Mouse (Mus musculus) heart, embryonic 12.5 days (tissue): ENCODE measurements around the gene Lmod1. TPM values are rescaled to one million over a fixed set of nuclear protein-coding genes. Genes with fewer than 3 reads are reported as not detected.
A peak's percentile ranks its signal among the peaks of the same experiment; 100 is the strongest.
"Not testable (repeated sequence)": the region's sequence is repeated elsewhere in the genome, so short reads cannot be mapped to it uniquely, and the experiment has no call there.

Source experiments
- ATAC-seq: fragments of 200-750 bp; cut with Nextera tagmentation; 2 replicates; pipeline ENCODE4 v1.8.0; 2017; ENCODE audit warnings: moderate TSS enrichment, moderate library complexity; ENCODE audit not compliant: insufficient number of reproducible peaks, low FRiP score
- H3K27ac ChIP-seq: fragments of 300-500 bp; sonication (generic); 2 replicates; pipeline ENCODE4 v1.5.1; 2016; ENCODE audit warnings: mild to moderate bottlenecking, moderate library complexity; ENCODE audit not compliant: poor library complexity, severe bottlenecking
- H3K27me3 ChIP-seq: fragments of 300-500 bp; sonication (generic); replicated peaks from 2 replicates; pipeline ENCODE4 v1.6.1; 2016; ENCODE audit warnings: mild to moderate bottlenecking, moderate library complexity
- H3K36me3 ChIP-seq: fragments of 300-500 bp; sonication (generic); 2 replicates; pipeline ENCODE4 v1.6.1; 2016; ENCODE audit warnings: mild to moderate bottlenecking, moderate library complexity
- H3K4me1 ChIP-seq: fragments of 300-500 bp; sonication (generic); replicated peaks from 2 replicates; pipeline ENCODE4 v1.6.1; 2016; ENCODE audit warnings: mild to moderate bottlenecking
- H3K4me2 ChIP-seq: fragments of 300-500 bp; sonication (generic); 2 replicates; pipeline ENCODE4 v1.6.1; 2016; ENCODE audit warnings: mild to moderate bottlenecking, moderate library complexity
- H3K4me3 ChIP-seq: fragments of 300-500 bp; sonication (generic); 2 replicates; pipeline ENCODE4 v1.5.1; 2016; ENCODE audit warnings: mild to moderate bottlenecking
- H3K9ac ChIP-seq: fragments of 300-500 bp; sonication (generic); 2 replicates; pipeline ENCODE4 v1.6.1; 2016; ENCODE audit warnings: mild to moderate bottlenecking, moderate library complexity
- H3K9me3 ChIP-seq: fragments of 300-500 bp; sonication (generic); replicated peaks from 2 replicates; pipeline ENCODE4 v1.6.1; 2016; ENCODE audit warnings: mild to moderate bottlenecking, moderate library complexity
- WGBS: fragments of 180-500 bp; shearing (Covaris S2); methylation state at CpG from one replicate; pipeline ENCODE4 v1.1.7; 2016; 5-methylcytosine and 5-hydroxymethylcytosine counted together
- polyA plus RNA-seq: library from polyadenylated mRNA; unstranded; fragments of >200 nt; fragmentation: Nextera tagmentation; extraction: Ambion mirVana; gene quantifications from 2 replicates; pipeline ENCODE4 v1.2.1, GENCODE M21; 2016

Gene Lmod1
- polyA plus RNA-seq, 1 experiment from 2014 or later: 1.3 TPM

- Histone ChIP-seq H3K27ac (0 out of 2 replicates have a peak overlapping the region, but pooled peaks have one; percentile 34), H3K4me3 (no peak overlapping the region), H3K36me3 (peaks cover 16% of the 10 kb centered on the region), H3K27me3 (no peaks in the 10 kb centered on the region), H3K9me3 (no peaks in the 10 kb centered on the region), H3K9ac (peak overlapping the region; percentile 33; the same call in 1 of the 2 replicates), H3K4me1 (peaks cover 49% of the 10 kb centered on the region), H3K4me2 (peak overlapping the region; percentile 48)
- 33% methylated on average over 9 of the region's 9 CpGs for WGBS
- ATAC-seq: no peak
These were observed 54.0 kb downstream of the Lmod1 start for GRCm38 (mm10) chr1:135378576-135378975.

GRCm38 (mm10) chr1:135379048-135379447 is 54.4 kb downstream of the Lmod1 start:
- Histone ChIP-seq H3K36me3 (peaks cover 21% of the 10 kb centered on the region), H3K4me2 (no peak overlapping the region), H3K9ac (no peak overlapping the region), H3K9me3 (no peaks in the 10 kb centered on the region), H3K27ac (no peak overlapping the region), H3K27me3 (no peaks in the 10 kb centered on the region), H3K4me3 (no peak overlapping the region), H3K4me1 (peaks cover 46% of the 10 kb centered on the region)
- 48% methylated on average over 2 of the region's 2 CpGs for WGBS
- no peak for ATAC-seq

DNA sequence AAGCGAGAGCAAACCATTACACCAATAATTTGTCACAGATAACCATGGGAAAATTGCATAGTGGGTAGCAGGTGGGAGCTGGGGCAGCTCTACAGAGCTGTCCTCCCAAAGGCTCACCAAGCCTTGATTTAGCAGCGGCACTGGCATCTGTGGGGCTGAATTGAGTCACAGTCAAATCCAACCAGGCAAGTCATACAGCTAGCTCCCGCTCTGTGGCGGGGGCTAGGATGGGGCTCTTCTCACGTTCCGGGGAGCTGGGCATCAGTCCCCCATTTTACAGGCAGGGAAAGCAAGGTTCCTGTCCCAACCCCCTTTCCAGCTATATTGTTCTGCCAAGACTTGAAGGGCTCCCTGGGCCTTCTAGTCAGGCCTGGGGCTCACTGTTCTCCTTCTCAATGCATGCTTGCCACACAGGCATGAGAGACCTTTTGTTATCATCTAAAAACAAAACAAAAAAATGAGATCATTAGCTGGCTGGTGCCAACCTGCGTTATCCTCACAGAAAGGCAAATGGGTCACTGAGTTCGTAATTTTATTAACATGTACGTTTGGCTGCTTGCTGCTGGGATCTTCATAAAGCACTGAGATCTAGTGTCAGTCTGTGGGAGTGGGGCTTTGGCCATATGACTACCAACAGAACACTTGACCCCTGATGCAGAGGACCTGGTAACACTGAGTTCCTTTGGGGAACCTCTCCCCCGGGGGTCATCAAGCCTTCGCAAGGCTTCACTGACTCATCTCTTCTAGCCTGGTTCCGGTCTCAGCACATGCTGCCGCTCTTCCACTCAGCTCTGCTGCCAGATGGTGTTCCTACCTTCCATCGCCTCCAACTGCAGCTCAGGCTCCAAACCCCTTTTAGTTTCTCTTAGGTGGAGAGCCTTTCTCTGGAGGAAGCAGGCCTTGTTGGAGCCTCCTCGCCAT is 55.7 kb downstream of the Lmod1 start:
- Histone ChIP-seq H3K4me1 (peaks cover 37% of the 10 kb centered on the region), H3K36me3 (peaks cover 33% of the 10 kb centered on the region), H3K4me2 (no peak overlapping the region), H3K27me3 (no peaks in the 10 kb centered on the region), H3K9ac (no peak overlapping the region), H3K27ac (no peak overlapping the region), H3K9me3 (no peaks in the 10 kb centered on the region), H3K4me3 (no peak overlapping the region)
- no peak for ATAC-seq
- 72% methylated on average over 15 of the region's 15 CpGs for WGBS

GRCm38 (mm10) chr1:135381560-135381959 is 57.0 kb downstream of the Lmod1 start:
- H3K4me2 ChIP-seq, H3K9ac ChIP-seq, H3K27ac ChIP-seq, H3K9me3 ChIP-seq, H3K4me3 ChIP-seq, ATAC-seq, H3K27me3 ChIP-seq: not testable (repeated sequence)
- Histone ChIP-seq H3K4me1 (peaks cover 34% of the 10 kb centered on the region), H3K36me3 (peaks cover 45% of the 10 kb centered on the region)
- WGBS: 48% methylated on average over 6 of the region's 6 CpGs

DNA sequence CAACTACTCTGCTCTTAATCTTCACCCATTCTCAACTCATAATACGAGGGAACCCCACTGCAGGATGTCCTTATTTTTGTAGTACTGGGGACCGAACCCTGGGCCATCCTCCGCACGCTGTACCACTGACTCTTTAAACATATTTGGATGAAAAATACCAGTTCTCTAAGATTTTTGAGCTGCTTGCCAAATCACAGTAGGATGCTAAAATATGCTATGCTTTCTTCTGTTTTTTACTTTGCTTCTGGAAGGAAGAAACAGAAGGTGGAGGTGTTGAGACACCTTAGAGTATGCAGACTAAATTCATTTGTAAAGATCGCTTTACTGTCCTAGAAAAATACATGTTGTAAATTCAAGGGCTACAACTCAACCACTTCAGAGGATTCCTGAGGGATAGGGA is 59.6 kb downstream of the Lmod1 start:
- Histone ChIP-seq H3K4me1 (peaks cover 20% of the 10 kb centered on the region), H3K9me3 (no peaks in the 10 kb centered on the region), H3K9ac (no peak overlapping the region), H3K4me2 (no peak overlapping the region), H3K4me3 (no peak overlapping the region), H3K27me3 (no peaks in the 10 kb centered on the region), H3K36me3 (peaks cover 70% of the 10 kb centered on the region), H3K27ac (no peak overlapping the region)
- no peak for ATAC-seq
- WGBS: 95% methylated on average over 5 of the region's 5 CpGs

DNA sequence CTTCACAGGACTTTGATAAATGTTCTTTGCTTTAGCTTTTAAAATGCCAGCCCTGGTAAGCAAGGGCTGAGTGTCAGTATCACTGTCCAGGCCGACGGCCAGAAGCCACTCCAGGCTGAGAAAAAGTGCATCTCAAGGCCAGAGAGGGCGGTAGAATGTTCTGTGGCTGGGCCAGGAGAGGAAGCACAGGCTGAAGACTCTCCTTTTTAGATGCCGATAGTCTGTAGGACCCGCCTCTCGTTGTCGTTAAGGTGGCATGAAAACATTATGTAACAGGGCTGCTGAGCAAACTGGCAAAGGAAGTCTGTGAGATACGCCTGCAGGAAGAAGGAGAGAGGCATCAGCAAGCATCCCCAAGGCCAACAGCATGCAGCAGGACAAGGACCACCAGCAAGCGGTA is 60.6 kb downstream of the Lmod1 start:
- ATAC-seq: no peak
- Histone ChIP-seq H3K9me3 (no peaks in the 10 kb centered on the region), H3K27me3 (no peaks in the 10 kb centered on the region), H3K27ac (no peak overlapping the region), H3K9ac (no peak overlapping the region), H3K4me3 (no peak overlapping the region), H3K4me2 (no peak overlapping the region), H3K4me1 (peaks cover 11% of the 10 kb centered on the region), H3K36me3 (peaks cover 79% of the 10 kb centered on the region)
- 80% methylated on average over 9 of the region's 9 CpGs for WGBS

- ATAC-seq: no peak
These were observed 74.9 kb downstream of the Lmod1 start for GRCm38 (mm10) chr1:135399466-135399865.

GRCm38 (mm10) chr1:135401452-135402110 is 77.0 kb downstream of the Lmod1 start:
- ATAC-seq: no peak
- Histone ChIP-seq H3K9me3 (no peaks in the 10 kb centered on the region), H3K4me3 (no peak overlapping the region), H3K9ac (no peak overlapping the region), H3K4me2 (no peak overlapping the region), H3K4me1 (no peaks in the 10 kb centered on the region), H3K27me3 (no peaks in the 10 kb centered on the region), H3K36me3 (peaks cover 86% of the 10 kb centered on the region), H3K27ac (no peak overlapping the region)
- WGBS: 84% methylated on average over 3 of the region's 3 CpGs

More at GRCm38 (mm10) chr1:135399466-135399865, 74.9 kb downstream of the Lmod1 start:
- Histone ChIP-seq H3K4me2 (no peak overlapping the region), H3K27me3 (no peaks in the 10 kb centered on the region), H3K27ac (no peak overlapping the region), H3K9ac (no peak overlapping the region), H3K36me3 (peaks cover 86% of the 10 kb centered on the region), H3K4me3 (no peak overlapping the region), H3K4me1 (no peaks in the 10 kb centered on the region), H3K9me3 (no peaks in the 10 kb centered on the region)
- WGBS: 92% methylated on average over 5 of the region's 5 CpGs

- WGBS: 64% methylated on average over 7 of the region's 7 CpGs
- H3K4me2 ChIP-seq: no peak overlapping the region
- no peak overlapping the region for H3K9ac ChIP-seq
- peaks cover 86% of the 10 kb centered on the region for H3K36me3 ChIP-seq
- no peaks in the 10 kb centered on the region for H3K4me1 ChIP-seq
- H3K4me3 ChIP-seq: no peak overlapping the region
- no peak overlapping the region for H3K27ac ChIP-seq
- no peaks in the 10 kb centered on the region for H3K9me3 ChIP-seq
- no peak for ATAC-seq
- no peaks in the 10 kb centered on the region for H3K27me3 ChIP-seq
These were observed 80.7 kb downstream of the Lmod1 start for GRCm38 (mm10) chr1:135405356-135405755.

- H3K4me2 ChIP-seq: no peak overlapping the region
- no peak overlapping the region for H3K4me3 ChIP-seq
- no peak overlapping the region for H3K9ac ChIP-seq
- 90% methylated on average over 4 of the region's 4 CpGs for WGBS
- H3K9me3 ChIP-seq: no peaks in the 10 kb centered on the region
- no peaks in the 10 kb centered on the region for H3K27me3 ChIP-seq
- no peak for ATAC-seq
- H3K27ac ChIP-seq: no peak overlapping the region
- peaks cover 20% of the 10 kb centered on the region for H3K4me1 ChIP-seq
- peaks cover 72% of the 10 kb centered on the region for H3K36me3 ChIP-seq
These were observed 84.4 kb downstream of the Lmod1 start for GRCm38 (mm10) chr1:135408973-135409372.

DNA sequence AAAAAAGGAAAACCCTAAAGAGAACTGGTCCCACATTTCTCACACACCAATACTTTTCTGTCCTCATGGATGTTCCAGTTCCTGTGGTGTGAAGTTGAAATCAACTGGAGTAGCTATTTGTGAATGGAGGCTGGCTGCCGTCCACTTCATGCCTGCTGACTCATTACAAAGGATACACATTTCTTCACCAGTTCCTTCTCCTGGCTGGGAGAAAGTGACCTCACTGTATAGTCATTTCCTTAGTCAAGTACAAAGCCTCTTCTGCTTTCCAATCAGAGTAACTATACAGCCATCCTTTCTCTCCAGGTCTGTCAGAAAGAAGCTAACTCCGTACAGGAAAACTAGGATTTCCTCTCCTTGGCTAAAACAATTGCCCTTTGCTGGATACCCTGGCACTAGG is 86.4 kb downstream of the Lmod1 start:
- peak; percentile 77 for ATAC-seq
- no peak overlapping the region for H3K4me3 ChIP-seq
- no peak overlapping the region for H3K9ac ChIP-seq
- peak overlapping the region; percentile 79 for H3K27ac ChIP-seq
- no peaks in the 10 kb centered on the region for H3K27me3 ChIP-seq
- H3K9me3 ChIP-seq: no peaks in the 10 kb centered on the region
- H3K4me2 ChIP-seq: no peak overlapping the region
- H3K4me1 ChIP-seq: peaks cover 22% of the 10 kb centered on the region
- WGBS: 36% methylated on average over 2 of the region's 2 CpGs
- peaks cover 71% of the 10 kb centered on the region for H3K36me3 ChIP-seq
